Mouse (Mus musculus) regulatory T cell (primary cell): ENCODE measurements at regions not wholly inside any gene's neighbourhood (a gene's known extent, or its start where the extent isn't known, plus 50 kb on each side); places are given as distances from the start of the nearest gene placed in this dataset.

ENCODE experiments used
- in situ Hi-C: fragments of 300-600 bp; cut with MboI, MseI; formaldehyde crosslinking; loops from one replicate; pipeline ENCODE4 v1.15.1; 2025; ENCODE audit warnings: high pct_unique_total_duplicates

DNA sequence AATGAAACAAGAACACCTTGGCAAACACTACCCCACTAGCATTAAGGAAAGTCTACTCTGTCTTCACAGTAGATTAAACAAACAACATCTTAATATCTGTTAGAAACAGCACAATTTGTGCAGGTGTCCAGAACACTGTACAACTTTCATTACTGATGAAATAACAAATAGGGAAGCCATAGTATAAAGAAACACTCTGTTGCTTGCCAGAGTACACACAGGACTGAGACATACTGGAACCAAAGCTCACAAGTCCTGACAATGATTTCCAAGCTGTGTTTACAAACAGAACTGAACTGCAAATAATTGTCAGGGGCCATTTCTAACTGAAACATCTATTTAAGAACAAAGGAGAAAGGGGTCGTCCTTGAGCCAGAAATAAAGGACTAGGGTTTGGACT lies 478.4 kb downstream of the Klf12 start:
- in situ Hi-C loops = no loop called here

- in situ Hi-C loops = no loop called here
Measured at GRCm38 (mm10) chr14:99806599-99806998, 477.9 kb downstream of the Klf12 start.

- in situ Hi-C loops = no loop called here
Measured at GRCm38 (mm10) chr14:99812741-99813485, 471.6 kb downstream of the Klf12 start.
